Mouse (Mus musculus) midbrain, embryonic 15.5 days (tissue): ENCODE results near the gene Misp. TPM values are rescaled to one million over a fixed set of nuclear protein-coding genes. Genes with fewer than 3 reads are reported as not detected.
A peak's percentile ranks its signal among the peaks of the same experiment; 100 is the strongest.

Experiments used
- ATAC-seq: fragments of 200-750 bp; cut with Nextera tagmentation; replicated peaks from 2 replicates; pipeline ENCODE4 v1.8.0; 2017; ENCODE audit warnings: moderate TSS enrichment
- H3K27ac ChIP-seq: fragments of 300-500 bp; sonication (generic); 2 replicates; pipeline ENCODE4 v1.5.1; 2015; ENCODE audit warnings: mild to moderate bottlenecking, inconsistent platforms
- H3K27me3 ChIP-seq: fragments of 300-500 bp; sonication (generic); replicated peaks from 2 replicates; pipeline ENCODE4 v1.6.1; 2015; ENCODE audit warnings: inconsistent platforms
- H3K36me3 ChIP-seq: fragments of 300-500 bp; sonication (generic); replicated peaks from 2 replicates; pipeline ENCODE4 v1.6.1; 2015; ENCODE audit warnings: inconsistent platforms
- H3K4me1 ChIP-seq: fragments of 300-500 bp; sonication (generic); 2 replicates; pipeline ENCODE4 v1.6.1; 2015; ENCODE audit warnings: inconsistent platforms
- H3K4me2 ChIP-seq: fragments of 300-500 bp; sonication (generic); 2 replicates; pipeline ENCODE4 v1.6.1; 2015; ENCODE audit warnings: inconsistent platforms, mild to moderate bottlenecking, moderate library complexity
- H3K4me3 ChIP-seq: fragments of 300-500 bp; sonication (generic); 2 replicates; pipeline ENCODE4 v1.5.1; 2015; ENCODE audit warnings: mild to moderate bottlenecking, inconsistent platforms
- H3K9ac ChIP-seq: fragments of 300-500 bp; sonication (generic); 2 replicates; pipeline ENCODE4 v1.6.1; 2015; ENCODE audit warnings: mild to moderate bottlenecking, inconsistent platforms
- H3K9me3 ChIP-seq: fragments of 300-500 bp; sonication (generic); 2 replicates; pipeline ENCODE4 v1.6.1; 2016; ENCODE audit warnings: inconsistent platforms
- WGBS: fragments of 180-500 bp; shearing (Covaris S2); methylation state at CpG from one replicate; pipeline ENCODE4 v1.1.7; 2015; ENCODE audit warnings: mixed read lengths; 5-methylcytosine and 5-hydroxymethylcytosine counted together
- polyA plus RNA-seq: library from polyadenylated mRNA; unstranded; fragments of >200 nt; fragmentation: Nextera tagmentation; extraction: Ambion mirVana; gene quantifications from 2 replicates; pipeline ENCODE4 v1.2.1, GENCODE M21; 2015

The Misp gene
- polyA plus RNA-seq, 1 experiment from 2014 or later: 0.85 TPM

GRCm38 (mm10) chr10:79858416-79859074 is 37.8 kb downstream of the Misp start:
- no peak for ATAC-seq
- Histone ChIP-seq H3K9me3 (no peaks in the 10 kb centered on the region), H3K4me3 (no peak overlapping the region; the same call in 1 of the 2 replicates), H3K4me2 (peak overlapping the region; percentile 83), H3K36me3 (peaks cover 46% of the 10 kb centered on the region), H3K27ac (peak overlapping the region; percentile 43; the same call in 1 of the 2 replicates), H3K27me3 (no peaks in the 10 kb centered on the region), H3K4me1 (peaks cover 42% of the 10 kb centered on the region), H3K9ac (no peak overlapping the region)
- 46% methylated on average over 17 of the region's 17 CpGs for WGBS

- Histone ChIP-seq H3K4me3 (no peak overlapping the region), H3K4me2 (no peak overlapping the region), H3K27me3 (no peaks in the 10 kb centered on the region), H3K27ac (0 out of 2 replicates have a peak overlapping the region, but pooled peaks have one; percentile 43), H3K9me3 (no peaks in the 10 kb centered on the region), H3K36me3 (peaks cover 48% of the 10 kb centered on the region), H3K4me1 (peaks cover 42% of the 10 kb centered on the region), H3K9ac (no peak overlapping the region)
- no peak for ATAC-seq
- 91% methylated on average over 11 of the region's 11 CpGs for WGBS
Observed at GRCm38 (mm10) chr10:79859116-79859515, 38.3 kb downstream of the Misp start.

GRCm38 (mm10) chr10:79860079-79860911 is 39.5 kb downstream of the Misp start:
- 92% methylated on average over 26 of the region's 26 CpGs for WGBS
- Histone ChIP-seq H3K4me2 (no peak overlapping the region), H3K4me3 (no peak overlapping the region), H3K9me3 (no peaks in the 10 kb centered on the region), H3K27ac (no peak overlapping the region), H3K9ac (no peak overlapping the region), H3K27me3 (no peaks in the 10 kb centered on the region), H3K36me3 (peaks cover 53% of the 10 kb centered on the region), H3K4me1 (peaks cover 47% of the 10 kb centered on the region)
- ATAC-seq: no peak

GRCm38 (mm10) chr10:79861230-79862048 is 40.6 kb downstream of the Misp start:
- Histone ChIP-seq H3K27me3 (no peaks in the 10 kb centered on the region), H3K9me3 (no peaks in the 10 kb centered on the region), H3K27ac (no peak overlapping the region), H3K36me3 (peaks cover 64% of the 10 kb centered on the region), H3K9ac (no peak overlapping the region), H3K4me2 (no peak overlapping the region), H3K4me1 (peaks cover 44% of the 10 kb centered on the region), H3K4me3 (no peak overlapping the region)
- 79% methylated on average over 25 of the region's 25 CpGs for WGBS
- ATAC-seq: no peak

- peaks cover 38% of the 10 kb centered on the region for H3K4me1 ChIP-seq
- H3K36me3 ChIP-seq: peaks cover 68% of the 10 kb centered on the region
- no peak overlapping the region for H3K4me3 ChIP-seq
- no peak overlapping the region for H3K27ac ChIP-seq
- H3K9ac ChIP-seq: no peak overlapping the region
- 85% methylated on average over 23 of the region's 23 CpGs for WGBS
- H3K9me3 ChIP-seq: no peaks in the 10 kb centered on the region
- no peak for ATAC-seq
- H3K4me2 ChIP-seq: no peak overlapping the region
- no peaks in the 10 kb centered on the region for H3K27me3 ChIP-seq
Observed at GRCm38 (mm10) chr10:79862049-79862788, 41.4 kb downstream of the Misp start.

GRCm38 (mm10) chr10:79862925-79863324 is 42.1 kb downstream of the Misp start:
- no peak overlapping the region for H3K4me3 ChIP-seq
- WGBS: 80% methylated on average over 10 of the region's 10 CpGs
- ATAC-seq: no peak
- H3K4me2 ChIP-seq: no peak overlapping the region
- H3K27me3 ChIP-seq: no peaks in the 10 kb centered on the region
- peaks cover 68% of the 10 kb centered on the region for H3K36me3 ChIP-seq
- no peak overlapping the region for H3K27ac ChIP-seq
- no peak overlapping the region for H3K9ac ChIP-seq
- peaks cover 35% of the 10 kb centered on the region for H3K4me1 ChIP-seq
- H3K9me3 ChIP-seq: no peaks in the 10 kb centered on the region

- Histone ChIP-seq H3K9ac (no peak overlapping the region), H3K27ac (0 out of 2 replicates have a peak overlapping the region, but pooled peaks have one; percentile 43), H3K36me3 (peaks cover 60% of the 10 kb centered on the region), H3K9me3 (no peaks in the 10 kb centered on the region), H3K4me2 (no peak overlapping the region), H3K4me3 (no peak overlapping the region), H3K4me1 (peaks cover 30% of the 10 kb centered on the region), H3K27me3 (no peaks in the 10 kb centered on the region)
- 57% methylated on average over 10 of the region's 10 CpGs for WGBS
- peak; percentile 15; the same call in 1 of the 2 replicates for ATAC-seq
Observed at GRCm38 (mm10) chr10:79864351-79865188, 43.8 kb downstream of the Misp start.

- peak overlapping the region; percentile 43; the same call in 1 of the 2 replicates for H3K27ac ChIP-seq
- no peaks in the 10 kb centered on the region for H3K27me3 ChIP-seq
- H3K4me1 ChIP-seq: peaks cover 36% of the 10 kb centered on the region
- H3K36me3 ChIP-seq: peaks cover 54% of the 10 kb centered on the region
- WGBS: 65% methylated on average over 12 of the region's 12 CpGs
- H3K4me2 ChIP-seq: no peak overlapping the region
- H3K9ac ChIP-seq: no peak overlapping the region
- 0 out of 2 replicates have a peak, but pooled peaks have one; percentile 11 for ATAC-seq
- no peaks in the 10 kb centered on the region for H3K9me3 ChIP-seq
- no peak overlapping the region for H3K4me3 ChIP-seq
Observed at GRCm38 (mm10) chr10:79865189-79865601, 44.4 kb downstream of the Misp start.

- no peak overlapping the region for H3K4me3 ChIP-seq
- no peaks in the 10 kb centered on the region for H3K27me3 ChIP-seq
- H3K36me3 ChIP-seq: peaks cover 47% of the 10 kb centered on the region
- 71% methylated on average over 19 of the region's 19 CpGs for WGBS
- H3K27ac ChIP-seq: peak overlapping the region; percentile 43; the same call in 1 of the 2 replicates
- ATAC-seq: no peak
- no peak overlapping the region for H3K4me2 ChIP-seq
- no peaks in the 10 kb centered on the region for H3K9me3 ChIP-seq
- H3K9ac ChIP-seq: no peak overlapping the region
- H3K4me1 ChIP-seq: peaks cover 36% of the 10 kb centered on the region
Observed at GRCm38 (mm10) chr10:79865801-79866295, 45.1 kb downstream of the Misp start.

GRCm38 (mm10) chr10:79866601-79867000 is 45.8 kb downstream of the Misp start:
- Histone ChIP-seq H3K4me3 (no peak overlapping the region), H3K4me1 (peaks cover 43% of the 10 kb centered on the region), H3K36me3 (peaks cover 39% of the 10 kb centered on the region), H3K27me3 (no peaks in the 10 kb centered on the region), H3K27ac (no peak overlapping the region), H3K9ac (no peak overlapping the region), H3K4me2 (no peak overlapping the region), H3K9me3 (no peaks in the 10 kb centered on the region)
- no peak for ATAC-seq
- 83% methylated on average over 11 of the region's 11 CpGs for WGBS
